Mouse (Mus musculus): Measurements from ENCODE around the gene Nemf. TPM values are rescaled to one million over a fixed set of nuclear protein-coding genes. Genes with fewer than 3 reads are reported as not detected.
"Not testable (repeated sequence)": the region's sequence is repeated elsewhere in the genome, so short reads cannot be mapped to it uniquely, and the experiment has no call there.

Gene Nemf
- polyA plus RNA-seq, 1 experiment from 2014 or later, result 47.5 TPM

DNA sequence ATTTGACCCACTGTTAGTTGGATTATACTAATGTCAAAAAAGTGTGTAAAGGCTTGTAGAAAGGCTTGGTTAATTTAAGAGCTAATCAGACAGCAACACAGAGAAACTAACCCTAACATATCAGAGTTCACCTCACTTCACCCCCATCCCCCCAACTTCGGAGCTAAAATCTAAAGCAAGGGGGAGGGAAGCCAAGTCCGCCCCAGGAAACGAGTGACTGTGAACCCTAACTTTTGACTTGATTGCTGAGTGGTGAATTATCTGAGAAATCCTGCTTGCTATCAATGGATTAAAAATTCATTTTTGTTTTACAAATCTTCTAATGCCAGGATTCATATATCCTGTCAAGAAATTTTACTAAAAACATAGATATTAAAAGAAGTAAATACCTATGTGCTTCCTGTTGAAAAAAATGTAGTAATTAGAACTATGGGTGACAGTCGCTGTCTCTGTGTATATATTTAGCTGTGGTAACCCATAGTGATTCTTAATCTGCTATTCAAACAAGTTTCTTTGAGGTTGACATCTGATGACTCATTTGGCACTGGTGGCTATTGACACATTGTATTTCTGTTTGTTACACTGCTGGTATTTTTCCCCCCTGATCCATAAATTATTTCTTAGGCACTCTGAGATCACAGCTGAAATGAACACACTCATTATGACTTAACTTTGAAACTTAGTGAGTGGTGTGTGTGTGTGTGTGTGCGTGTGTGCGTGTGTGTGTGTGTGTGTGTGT, 28.7 kb upstream of the Nemf start:
- 57% methylated on average over 6 of the region's 6 CpGs for WGBS (ENCODE audit: insufficient replicate concordance)
- H3K27me3 ChIP-seq, result no peaks in the 10 kb centered on the region
- no peak for DNase-seq

GRCm38 (mm10) chr12:69384606-69385005, 27.6 kb upstream of the Nemf start:
- Histone ChIP-seq H3K27ac (no peak overlapping the region), H3K9me3 (replicated peaks) (no peaks in the 10 kb centered on the region), H3K4me2 (no peak overlapping the region), H3K4me3 (replicated peaks) (no peak overlapping the region), H3K9ac (no peak overlapping the region), H3K27me3 (no peaks in the 10 kb centered on the region), H3K4me1 (replicated peaks) (peaks cover 32% of the 10 kb centered on the region), H3K36me3 (peaks cover 7% of the 10 kb centered on the region; the same call in 1 of the 2 replicates)
- ATAC-seq (ENCODE audit: low read depth) (no peak), DNase-seq (no peak)
- WGBS (ENCODE audit: insufficient replicate concordance), result 89% methylated on average over 5 of the region's 5 CpGs

More for the DNA sequence above, 28.7 kb upstream of the Nemf start:
- Histone ChIP-seq H3K4me2 (no peak overlapping the region), H3K4me1 (replicated peaks) (peaks cover 33% of the 10 kb centered on the region), H3K4me3 (replicated peaks) (no peak overlapping the region), H3K27ac (no peak overlapping the region), H3K36me3 (peaks cover 3% of the 10 kb centered on the region; the same call in 1 of the 2 replicates), H3K9ac (no peak overlapping the region), H3K9me3 (replicated peaks) (no peaks in the 10 kb centered on the region)
- ATAC-seq (ENCODE audit: low read depth), result no peak

GRCm38 (mm10) chr12:69382880-69383279, 25.9 kb upstream of the Nemf start:
- Histone ChIP-seq H3K27ac (no peak overlapping the region), H3K9me3 (replicated peaks) (no peaks in the 10 kb centered on the region), H3K4me2 (no peak overlapping the region), H3K4me1 (replicated peaks) (peaks cover 37% of the 10 kb centered on the region), H3K36me3 (peaks cover 19% of the 10 kb centered on the region), H3K4me3 (replicated peaks) (no peak overlapping the region), H3K27me3 (no peaks in the 10 kb centered on the region), H3K9ac (no peak overlapping the region)
- DNase-seq (no peak), ATAC-seq (ENCODE audit: low read depth) (0 out of 2 replicates have a peak, but pooled peaks have one; percentile 53)
- WGBS (ENCODE audit: insufficient replicate concordance), result 62% methylated on average over 1 of the region's 1 CpGs

DNA sequence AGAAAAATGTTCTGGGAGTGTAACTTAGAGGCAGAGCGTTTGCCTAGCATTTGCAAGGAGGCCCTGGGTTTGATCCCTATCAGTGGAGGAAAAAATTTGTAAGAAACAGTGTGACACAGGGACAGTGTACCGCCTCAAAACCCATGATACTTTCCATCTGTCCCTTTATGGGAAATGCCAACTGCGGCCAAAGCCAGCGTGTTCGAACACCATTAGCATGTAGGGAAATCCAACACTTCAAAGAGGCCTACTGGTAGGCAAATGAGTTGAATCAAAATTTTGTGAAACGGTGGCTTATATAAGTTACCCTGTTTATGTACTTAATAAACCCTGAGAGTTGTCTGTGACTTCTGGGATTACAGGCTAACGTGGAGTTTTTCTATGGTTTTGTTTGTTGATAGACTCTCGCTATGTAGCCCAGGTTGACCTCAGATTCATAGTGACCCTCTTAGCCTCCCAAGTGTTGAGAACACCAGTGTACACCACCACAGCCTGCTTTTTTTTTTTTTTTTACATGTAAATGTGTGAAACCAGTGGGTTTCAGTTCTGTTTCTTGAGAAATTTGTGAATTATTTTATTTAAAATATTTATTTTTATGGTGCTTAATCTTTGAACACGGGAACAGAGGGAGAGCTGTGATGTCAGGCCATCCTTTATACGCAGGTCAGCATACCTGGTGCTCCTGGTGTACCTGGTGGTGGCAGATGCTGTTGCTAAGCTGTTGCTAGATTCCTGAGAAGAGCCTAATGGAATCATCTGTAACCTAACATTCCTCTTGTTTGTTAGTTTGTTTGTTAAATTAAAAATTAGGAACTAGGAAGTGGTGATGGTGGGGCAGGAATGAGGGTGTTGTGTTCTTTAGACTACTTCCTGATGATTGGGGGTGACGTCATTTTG, 21.8 kb upstream of the Nemf start:
- peaks cover 46% of the 10 kb centered on the region for H3K4me1 ChIP-seq (replicated peaks)
- no peaks in the 10 kb centered on the region for H3K27me3 ChIP-seq
- 83% methylated on average over 11 of the region's 11 CpGs for whole genome bisulfite sequencing (ENCODE audit: insufficient replicate concordance)
- no peak overlapping the region for H3K4me2 ChIP-seq
- no peak overlapping the region for H3K4me3 ChIP-seq (replicated peaks)
- DNase-seq, result no peak
- H3K9me3 ChIP-seq (replicated peaks), result no peaks in the 10 kb centered on the region
- H3K27ac ChIP-seq, result no peak overlapping the region
- peaks cover 27% of the 10 kb centered on the region for H3K36me3 ChIP-seq
- ATAC-seq (ENCODE audit: low read depth), result no peak
- no peak overlapping the region for H3K9ac ChIP-seq

DNA sequence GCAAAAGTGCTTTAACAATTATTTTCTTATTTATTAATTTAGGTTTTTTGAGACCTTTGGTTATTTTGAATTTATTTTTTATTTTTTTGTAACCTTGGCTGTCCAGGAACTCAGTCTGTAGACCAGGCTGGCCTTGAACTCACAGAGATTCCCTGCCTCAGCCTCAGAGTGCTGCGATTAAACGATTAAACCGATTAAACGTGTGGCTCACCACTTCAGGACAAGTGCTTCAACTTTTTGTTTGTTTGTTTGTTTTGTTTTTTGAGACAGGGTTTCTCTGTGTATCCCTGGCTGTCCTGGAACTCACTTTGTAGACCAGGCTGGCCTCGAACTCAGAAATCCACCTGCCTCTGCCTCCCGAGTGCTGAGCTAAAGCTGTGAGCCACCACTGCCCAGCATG, 20.7 kb upstream of the Nemf start:
- H3K27ac ChIP-seq; H3K4me2 ChIP-seq; H3K9me3 ChIP-seq (replicated peaks); H3K4me3 ChIP-seq (replicated peaks); ATAC-seq (ENCODE audit: low read depth); DNase-seq; H3K9ac ChIP-seq; H3K27me3 ChIP-seq: not testable (repeated sequence)
- Histone ChIP-seq H3K36me3 (peaks cover 38% of the 10 kb centered on the region), H3K4me1 (replicated peaks) (peaks cover 39% of the 10 kb centered on the region)
- 93% methylated on average over 6 of the region's 6 CpGs for WGBS (ENCODE audit: insufficient replicate concordance)

DNA sequence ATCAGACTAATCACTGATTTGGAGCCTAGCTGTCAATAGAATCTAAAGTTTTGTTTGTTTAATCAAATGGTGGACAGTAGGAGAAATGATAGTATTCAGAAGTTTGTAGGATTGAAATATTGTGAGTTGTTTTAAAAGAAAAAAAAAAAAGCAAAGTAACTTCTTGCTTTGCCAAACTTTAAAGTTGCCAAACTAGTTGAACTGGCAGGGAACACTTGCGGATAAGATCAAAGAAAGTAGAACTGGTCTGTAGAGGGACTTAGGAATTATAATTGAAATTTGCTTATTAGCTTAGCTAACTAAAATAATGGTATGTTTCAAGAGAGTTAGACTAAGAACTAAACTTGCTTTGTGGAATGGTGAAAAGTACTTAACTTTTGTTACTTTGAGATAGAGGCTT, 20.2 kb upstream of the Nemf start:
- Histone ChIP-seq H3K9me3 (replicated peaks) (no peaks in the 10 kb centered on the region), H3K36me3 (peaks cover 39% of the 10 kb centered on the region), H3K27ac (no peak overlapping the region), H3K27me3 (no peaks in the 10 kb centered on the region), H3K4me3 (replicated peaks) (no peak overlapping the region), H3K9ac (no peak overlapping the region), H3K4me1 (replicated peaks) (peaks cover 34% of the 10 kb centered on the region), H3K4me2 (no peak overlapping the region)
- ATAC-seq (ENCODE audit: low read depth) (no peak), DNase-seq (no peak)
- 96% methylated on average over 1 of the region's 1 CpGs for WGBS (ENCODE audit: insufficient replicate concordance)

DNA sequence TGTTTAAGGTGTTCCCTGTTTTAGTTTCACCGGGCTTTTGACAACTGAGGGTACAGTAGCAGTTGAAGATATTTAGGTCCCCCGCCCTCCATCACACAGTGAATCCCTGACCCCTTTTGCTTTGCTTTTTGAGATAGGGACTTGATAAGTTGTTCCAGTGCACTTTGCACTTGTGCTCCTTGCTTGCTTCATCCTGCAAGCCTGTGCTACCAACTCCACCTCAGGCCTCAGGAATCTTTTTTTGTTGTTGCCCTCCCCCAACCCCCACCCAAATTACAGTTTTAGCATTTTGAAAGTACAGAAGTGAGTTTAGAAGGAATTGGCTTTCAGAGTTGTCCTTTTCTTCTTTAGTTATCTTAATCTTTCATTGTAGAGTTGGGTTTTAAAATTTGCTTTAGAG, 19.2 kb upstream of the Nemf start:
- DNase-seq (no peak), ATAC-seq (ENCODE audit: low read depth) (no peak)
- peaks cover 35% of the 10 kb centered on the region for H3K36me3 ChIP-seq
- H3K27ac ChIP-seq, result peak overlapping the region; percentile 41
- H3K4me3 ChIP-seq (replicated peaks), result peak overlapping the region; percentile 7; the same call in 1 of the 2 replicates
- 40% methylated on average over 2 of the region's 2 CpGs for WGBS (ENCODE audit: insufficient replicate concordance)
- H3K4me2 ChIP-seq, result peak overlapping the region; percentile 46
- H3K9me3 ChIP-seq (replicated peaks), result no peaks in the 10 kb centered on the region
- H3K9ac ChIP-seq, result no peak overlapping the region
- H3K27me3 ChIP-seq, result no peaks in the 10 kb centered on the region
- H3K4me1 ChIP-seq (replicated peaks), result peaks cover 32% of the 10 kb centered on the region

DNA sequence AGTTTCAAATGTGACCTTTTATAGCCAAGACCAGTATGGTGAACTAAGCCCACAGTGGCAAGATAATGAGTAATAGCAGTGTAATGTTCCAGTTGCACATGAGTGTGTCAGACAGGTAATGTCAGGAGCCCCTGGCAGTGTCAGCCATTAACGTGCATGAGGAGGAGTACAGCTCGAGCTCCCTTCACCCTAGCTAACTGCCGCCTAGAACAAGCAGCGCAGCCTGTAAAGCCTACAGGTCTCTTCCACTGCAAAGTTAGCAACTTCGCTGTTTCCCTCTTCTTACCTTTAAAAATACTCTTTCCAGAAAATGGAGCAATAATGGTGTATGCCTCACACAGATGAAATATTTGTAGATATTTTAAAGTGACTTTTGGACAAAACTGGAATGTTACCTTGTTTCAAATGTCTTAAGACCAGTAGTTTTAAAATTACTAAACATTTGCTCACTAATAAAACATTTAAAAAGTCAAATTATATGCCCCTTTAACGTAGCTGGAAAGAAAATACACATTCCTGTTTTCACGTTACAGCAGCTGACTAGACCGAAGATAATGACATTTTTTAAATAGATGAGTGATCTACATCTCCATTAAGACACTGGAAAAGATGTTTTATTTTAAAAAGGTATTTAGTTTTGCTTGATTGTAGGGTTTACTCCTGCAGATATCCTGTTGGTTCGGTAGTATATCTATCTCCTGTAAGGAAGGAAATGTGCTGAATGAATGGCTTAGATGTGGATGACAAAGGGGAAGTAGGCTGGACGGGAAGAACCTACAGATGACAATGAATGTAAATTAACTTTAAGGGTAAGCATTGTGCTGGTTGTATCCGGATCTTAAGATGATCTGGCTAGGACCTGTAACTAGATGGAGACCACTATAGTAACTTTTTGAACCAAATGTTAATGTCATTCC, 17.1 kb upstream of the Nemf start:
- DNase-seq, result no peak
- Histone ChIP-seq H3K4me1 (replicated peaks) (peaks cover 40% of the 10 kb centered on the region), H3K9me3 (replicated peaks) (no peaks in the 10 kb centered on the region), H3K4me2 (peak overlapping the region; percentile 94), H3K36me3 (peaks cover 28% of the 10 kb centered on the region), H3K4me3 (replicated peaks) (peak overlapping the region; percentile 93), H3K9ac (peak overlapping the region; percentile 99), H3K27me3 (no peaks in the 10 kb centered on the region), H3K27ac (peak overlapping the region; percentile 41; the same call in 1 of the 2 replicates)
- 13% methylated on average over 11 of the region's 11 CpGs for WGBS (ENCODE audit: insufficient replicate concordance)
- ATAC-seq (ENCODE audit: low read depth), result no peak

DNA sequence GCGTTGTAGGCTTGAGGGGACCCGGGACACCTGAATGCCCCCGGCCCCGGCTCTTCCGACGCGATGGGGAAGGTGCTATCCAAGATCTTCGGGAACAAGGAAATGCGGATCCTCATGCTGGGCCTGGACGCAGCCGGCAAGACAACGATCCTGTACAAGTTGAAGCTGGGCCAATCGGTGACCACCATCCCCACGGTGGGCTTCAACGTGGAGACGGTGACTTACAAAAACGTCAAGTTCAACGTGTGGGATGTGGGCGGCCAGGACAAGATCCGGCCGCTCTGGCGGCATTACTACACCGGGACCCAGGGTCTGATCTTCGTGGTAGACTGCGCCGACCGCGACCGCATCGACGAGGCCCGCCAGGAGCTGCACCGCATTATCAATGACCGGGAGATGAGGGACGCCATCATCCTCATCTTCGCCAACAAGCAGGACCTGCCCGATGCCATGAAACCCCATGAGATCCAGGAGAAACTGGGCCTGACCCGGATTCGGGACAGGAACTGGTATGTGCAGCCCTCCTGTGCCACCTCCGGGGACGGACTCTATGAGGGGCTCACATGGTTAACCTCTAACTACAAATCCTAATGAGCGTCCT, 15.9 kb upstream of the Nemf start:
- under 1% methylated on average over 42 of the region's 42 CpGs for WGBS (ENCODE audit: insufficient replicate concordance)
- H3K27ac ChIP-seq, result peak overlapping the region; percentile 98

GRCm38 (mm10) chr12:69371854-69372671, 15.1 kb upstream of the Nemf start, which contains the start of the genes Arf6 and Gm9887:
Gene Arf6 (plus strand): TSS chr12:69372150.
Gene Gm9887 (minus strand): TSS chr12:69372458.
- Histone ChIP-seq H3K27me3 (no peaks in the 10 kb centered on the region), H3K36me3 (peaks cover 20% of the 10 kb centered on the region), H3K4me2 (peak within 1 kb of the TSS; percentile 94), H3K9me3 (replicated peaks) (no peaks in the 10 kb centered on the region), H3K9ac (peak within 1 kb of the TSS; percentile 99), H3K4me3 (replicated peaks) (peak within 1 kb of the TSS; percentile 93), H3K27ac (peak within 1 kb of the TSS; percentile 98), H3K4me1 (replicated peaks) (peaks cover 32% of the 10 kb centered on the region)
- DNase-seq (peak; percentile 97), ATAC-seq (ENCODE audit: low read depth) (peak; percentile 83)
- WGBS (ENCODE audit: insufficient replicate concordance), result under 1% methylated on average over 111 of the region's 121 CpGs

More for the DNA sequence above, 15.9 kb upstream of the Nemf start:
- peak overlapping the region; percentile 94 for H3K4me2 ChIP-seq
- H3K4me3 ChIP-seq (replicated peaks), result peak overlapping the region; percentile 93
- peak; percentile 27 for DNase-seq
- H3K9me3 ChIP-seq (replicated peaks), result no peaks in the 10 kb centered on the region
- H3K36me3 ChIP-seq, result peaks cover 20% of the 10 kb centered on the region
- peak overlapping the region; percentile 99 for H3K9ac ChIP-seq
- no peaks in the 10 kb centered on the region for H3K27me3 ChIP-seq
- ATAC-seq (ENCODE audit: low read depth), result peak; percentile 27
- H3K4me1 ChIP-seq (replicated peaks), result peaks cover 32% of the 10 kb centered on the region

Data from liver, embryonic 13.5 days (tissue).